Mouse (Mus musculus): ENCODE data around the gene Ifi35. TPM values are rescaled to one million over a fixed set of nuclear protein-coding genes. Genes with fewer than 3 reads are reported as not detected.

Gene Ifi35
- total RNA-seq, 1 experiment, result 9.1 TPM

DNA sequence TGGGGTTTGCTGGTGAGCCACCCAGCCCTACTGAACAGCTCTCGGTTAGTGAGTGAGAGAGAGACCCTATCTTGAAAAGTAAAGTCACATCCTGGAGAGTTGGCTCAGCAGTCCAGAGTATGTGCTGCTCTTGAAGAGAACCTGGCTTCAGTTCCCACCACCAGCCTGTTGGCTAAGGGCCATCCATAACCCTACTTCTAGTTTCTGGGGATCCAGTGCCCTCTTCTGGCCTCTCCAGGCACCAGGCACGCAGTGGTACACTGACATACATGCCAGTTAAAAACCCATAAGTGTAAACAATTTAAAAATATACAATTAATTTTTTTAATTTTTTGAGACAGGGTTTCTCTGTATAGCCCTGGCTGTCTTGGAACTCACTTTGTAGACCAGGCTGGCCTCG is 2.2 kb downstream of the Ifi35 start:
- H3K27ac ChIP-seq (ENCODE audit: insufficient read depth, low read depth, low read length, poor library complexity, severe bottlenecking), result no peak overlapping the region
- H3K9ac ChIP-seq (ENCODE audit: insufficient read depth, low read depth, low read length, poor library complexity, severe bottlenecking), result no peak overlapping the region
- no peak overlapping the region for H3K4me3 ChIP-seq (ENCODE audit: insufficient read depth in 1 of 2, low read depth in 1 of 2, low read length in 2 of 2, poor library complexity in 1 of 2, severe bottlenecking in 1 of 2)
- in situ Hi-C loops (cut with MboI; ENCODE audit: low sequenced_read_pairs in 2 of 2, unreplicated experiment in 2 of 2), result no loop called here
- H3K4me1 ChIP-seq (ENCODE audit: control insufficient read depth in 2 of 2, insufficient read depth in 2 of 2, low read length in 2 of 2, poor library complexity in 1 of 2), result peaks cover 6 to 8% of the 10 kb centered on the region in 2 experiments; a peak in 3 of 4 replicates
- H3K9me3 ChIP-seq (ENCODE audit: control insufficient read depth, insufficient read depth, low read depth, low read length), result no peaks in the 10 kb centered on the region
- peaks cover 2% of the 10 kb centered on the region; the same call in 1 of the 2 replicates for H3K36me3 ChIP-seq (ENCODE audit: control insufficient read depth, insufficient read depth, low read length, poor library complexity, severe bottlenecking)
- no peak for DNase-seq (ENCODE audit: low read depth, low spot score)
- TF ChIP-seq ZC3H11A (IDR thresholded peaks at IDR 0.05; ENCODE audit: borderline replicate concordance, low read depth, low read length) (peak; percentile 26; the same call in 1 of the 2 replicates), HCFC1 (IDR thresholded peaks at IDR 0.05; ENCODE audit: borderline replicate concordance, insufficient read depth, low read length) (no peak)

DNA sequence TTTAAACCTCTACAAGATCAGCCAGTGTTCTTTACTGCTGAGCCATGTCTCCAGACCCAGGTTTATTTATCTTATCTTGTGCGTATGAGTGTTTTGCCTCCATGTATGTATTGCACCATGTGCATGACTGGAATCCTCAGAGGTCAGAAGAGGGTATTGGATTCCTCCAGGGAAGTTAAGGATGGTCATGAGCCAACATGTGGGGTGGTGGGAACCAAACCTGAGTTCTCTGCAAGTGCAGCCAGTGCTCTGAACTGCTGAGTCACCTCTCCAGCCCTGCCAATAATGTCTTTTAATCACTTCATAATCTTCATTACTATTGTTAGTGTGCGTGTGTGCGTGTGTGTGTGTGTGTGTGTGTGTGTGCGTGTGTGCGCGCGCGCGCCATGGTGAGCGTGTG is 3.3 kb downstream of the Ifi35 start:
- Histone ChIP-seq H3K4me1 (ENCODE audit: control insufficient read depth in 2 of 2, insufficient read depth in 2 of 2, low read length in 2 of 2, poor library complexity in 1 of 2) (peaks cover 6 to 8% of the 10 kb centered on the region in 2 experiments; a peak in 3 of 4 replicates), H3K9me3 (ENCODE audit: control insufficient read depth, insufficient read depth, low read depth, low read length) (no peaks in the 10 kb centered on the region), H3K4me3 (ENCODE audit: insufficient read depth in 1 of 2, low read depth in 1 of 2, low read length in 2 of 2, poor library complexity in 1 of 2, severe bottlenecking in 1 of 2) (no peak overlapping the region), H3K36me3 (ENCODE audit: control insufficient read depth, insufficient read depth, low read length, poor library complexity, severe bottlenecking) (no peaks in the 10 kb centered on the region), H3K9ac (ENCODE audit: insufficient read depth, low read depth, low read length, poor library complexity, severe bottlenecking) (no peak overlapping the region; the same call in 1 of the 2 replicates), H3K27ac (ENCODE audit: insufficient read depth, low read depth, low read length, poor library complexity, severe bottlenecking) (no peak overlapping the region)
- TF ChIP-seq ZC3H11A (IDR thresholded peaks at IDR 0.05; ENCODE audit: borderline replicate concordance, low read depth, low read length) (no peak), MAFK (IDR thresholded peaks at IDR 0.05; ENCODE audit: insufficient read depth, low read depth, low read length) (0 out of 2 replicates have a peak, but pooled peaks have one; percentile 45)
- in situ Hi-C loops (cut with MboI; ENCODE audit: low sequenced_read_pairs in 2 of 2, unreplicated experiment in 2 of 2), result no loop called here
- DNase-seq (ENCODE audit: low read depth, low spot score), result no peak

DNA sequence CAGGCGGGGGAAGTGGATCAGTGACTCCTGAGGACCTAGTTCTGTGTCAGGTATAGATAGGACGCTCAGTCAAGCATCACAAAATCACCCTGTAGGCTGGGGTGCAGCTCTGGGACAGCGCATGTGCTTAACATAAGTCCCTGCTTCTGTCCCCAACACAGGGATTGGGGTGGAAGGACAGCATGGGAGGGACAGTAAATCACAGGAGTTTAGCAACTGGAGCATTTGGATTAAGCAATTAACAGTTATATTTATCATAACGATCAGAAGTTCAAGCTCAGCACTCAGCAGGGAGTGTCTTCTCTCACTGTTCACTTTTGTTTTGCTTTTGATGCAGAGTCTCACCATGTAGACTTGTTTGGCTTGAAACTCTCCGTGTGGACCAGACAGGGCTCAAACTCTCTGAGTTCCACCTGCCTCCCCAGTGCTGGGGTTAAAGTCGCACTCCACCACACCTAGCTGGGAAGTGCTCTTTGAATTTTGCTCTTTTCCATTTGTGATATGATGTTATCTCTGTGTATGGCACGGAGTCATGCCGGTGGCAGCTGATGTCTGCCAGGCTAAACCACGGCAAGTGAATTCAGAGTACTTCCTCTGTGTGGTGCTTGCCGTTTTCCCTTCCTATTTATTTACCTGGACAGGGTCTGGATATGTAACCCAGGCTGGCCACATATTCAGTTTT is 4.0 kb downstream of the Ifi35 start:
- TF ChIP-seq MAFK (IDR thresholded peaks at IDR 0.05; ENCODE audit: insufficient read depth, low read depth, low read length) (no peak), ZNF384 (IDR thresholded peaks at IDR 0.05; ENCODE audit: low read depth, low read length) (no peak), ZC3H11A (IDR thresholded peaks at IDR 0.05; ENCODE audit: borderline replicate concordance, low read depth, low read length) (no peak), CHD2 (IDR thresholded peaks at IDR 0.05; ENCODE audit: low read depth, low read length) (no peak), HCFC1 (IDR thresholded peaks at IDR 0.05; ENCODE audit: borderline replicate concordance, insufficient read depth, low read length) (no peak)
- no peak overlapping the region for H3K4me3 ChIP-seq (ENCODE audit: insufficient read depth in 1 of 2, low read depth in 1 of 2, low read length in 2 of 2, poor library complexity in 1 of 2, severe bottlenecking in 1 of 2)
- no peak overlapping the region; the same call in 1 of the 2 replicates for H3K9ac ChIP-seq (ENCODE audit: insufficient read depth, low read depth, low read length, poor library complexity, severe bottlenecking)
- in situ Hi-C loops (cut with MboI; ENCODE audit: low sequenced_read_pairs in 2 of 2, unreplicated experiment in 2 of 2), result no loop called here
- no peak for DNase-seq (ENCODE audit: low read depth, low spot score)
- no peaks in the 10 kb centered on the region for H3K36me3 ChIP-seq (ENCODE audit: control insufficient read depth, insufficient read depth, low read length, poor library complexity, severe bottlenecking)
- no peaks in the 10 kb centered on the region for H3K9me3 ChIP-seq (ENCODE audit: control insufficient read depth, insufficient read depth, low read depth, low read length)
- peak overlapping the region; percentile 15; the same call in 1 of the 2 replicates for H3K27ac ChIP-seq (ENCODE audit: insufficient read depth, low read depth, low read length, poor library complexity, severe bottlenecking)
- peaks cover 6 to 8% of the 10 kb centered on the region in 2 experiments; a peak in 3 of 4 replicates for H3K4me1 ChIP-seq (ENCODE audit: control insufficient read depth in 2 of 2, insufficient read depth in 2 of 2, low read length in 2 of 2, poor library complexity in 1 of 2)

DNA sequence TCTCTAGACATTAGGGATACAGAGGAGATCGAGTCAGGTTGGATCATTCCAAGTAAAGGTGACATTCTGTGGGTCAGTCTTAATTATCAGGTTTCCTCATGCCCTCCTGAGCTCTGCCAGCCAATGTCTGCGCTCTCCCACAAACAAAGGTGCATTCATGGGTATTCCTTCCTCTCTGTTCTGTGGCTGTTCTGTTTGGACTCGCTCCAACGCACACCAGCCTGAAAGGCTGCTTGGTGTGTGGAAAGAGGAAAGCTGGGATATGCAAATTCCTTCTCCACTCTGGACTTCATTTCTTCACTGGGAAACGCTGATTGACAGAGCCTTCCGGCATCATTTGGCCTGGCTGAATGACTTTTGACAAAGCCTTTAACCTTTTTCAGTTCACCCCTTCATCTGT is 6.5 kb downstream of the Ifi35 start:
- Histone ChIP-seq H3K4me3 (ENCODE audit: insufficient read depth in 1 of 2, low read depth in 1 of 2, low read length in 2 of 2, poor library complexity in 1 of 2, severe bottlenecking in 1 of 2) (no peak overlapping the region), H3K9ac (ENCODE audit: insufficient read depth, low read depth, low read length, poor library complexity, severe bottlenecking) (no peak overlapping the region), H3K4me1 (ENCODE audit: control insufficient read depth in 2 of 2, insufficient read depth in 2 of 2, low read length in 2 of 2, poor library complexity in 1 of 2) (peaks cover 10 to 21% of the 10 kb centered on the region in 2 experiments; a peak in 3 of 4 replicates), H3K36me3 (ENCODE audit: control insufficient read depth, insufficient read depth, low read length, poor library complexity, severe bottlenecking) (no peaks in the 10 kb centered on the region), H3K9me3 (ENCODE audit: control insufficient read depth, insufficient read depth, low read depth, low read length) (no peaks in the 10 kb centered on the region), H3K27ac (ENCODE audit: insufficient read depth, low read depth, low read length, poor library complexity, severe bottlenecking) (no peak overlapping the region)
- no peak for TF ChIP-seq HCFC1 (IDR thresholded peaks at IDR 0.05; ENCODE audit: borderline replicate concordance, insufficient read depth, low read length)
- TF ChIP-seq ZC3H11A (IDR thresholded peaks at IDR 0.05; ENCODE audit: borderline replicate concordance, low read depth, low read length), result no peak
- no peak for TF ChIP-seq MAFK (IDR thresholded peaks at IDR 0.05; ENCODE audit: insufficient read depth, low read depth, low read length)
- TF ChIP-seq ZNF384 (IDR thresholded peaks at IDR 0.05; ENCODE audit: low read depth, low read length), result no peak
- TF ChIP-seq CHD2 (IDR thresholded peaks at IDR 0.05; ENCODE audit: low read depth, low read length), result no peak
- in situ Hi-C loops (cut with MboI; ENCODE audit: low sequenced_read_pairs in 2 of 2, unreplicated experiment in 2 of 2), result no loop called here
- no peak for DNase-seq (ENCODE audit: low read depth, low spot score)

All from ES-E14 (cell line).